Comparison of ENCODE assay signal across 30 mouse cellular contexts in the genomic region with DNA sequence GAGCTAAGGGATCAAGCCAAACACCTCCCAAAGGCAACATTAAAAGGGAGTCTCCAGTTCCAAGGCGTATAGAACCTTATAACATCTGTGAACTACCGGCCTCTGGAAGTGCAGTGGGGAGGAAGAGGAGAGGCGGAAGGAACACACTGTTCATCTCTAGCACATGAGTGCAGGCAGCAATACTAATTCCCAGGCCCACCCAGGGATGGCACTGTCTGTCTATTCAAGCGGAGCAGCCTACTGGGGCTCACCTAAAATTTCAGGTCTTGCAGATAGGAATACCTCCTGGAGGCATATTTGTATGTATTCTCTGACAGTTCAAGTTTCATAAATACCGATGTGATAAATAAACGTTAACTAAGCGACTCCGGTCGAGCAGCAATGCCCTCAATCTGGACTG.
DNase-seq lines count a peak whose midpoint lies in the region; ATAC-seq and TF ChIP-seq lines count a peak whose summit lies in the region.
"Had no signal": no experiment of that assay in that cellular context is flagged by ENCODE, and none has a peak within 500 bp of the region (broad histone marks: within the 10 kb centered on the region; RNA-seq: fewer than 3 reads in every experiment).

No protein-coding gene starts in this region.

- no peak overlapping the region for H3K27ac ChIP-seq in gastrocnemius, adult 2 months
- H3K27ac ChIP-seq in kidney, postnatal 0 days, result no peak overlapping the region
- H3K27ac ChIP-seq in midbrain, postnatal 0 days (ENCODE audit: low read depth, low read length), result no peak overlapping the region
- H3K27ac ChIP-seq in midbrain, embryonic 13.5 days, result no peak overlapping the region
- no peak overlapping the region for H3K27ac ChIP-seq in cortical plate, adult 2 months (ENCODE audit: insufficient read depth, low read length)
- H3K27ac ChIP-seq: embryonic facial prominence, embryonic 12.5 days; forebrain, embryonic 13.5 days; heart, embryonic 13.5 days; hindbrain, embryonic 13.5 days; limb, embryonic 10.5 days; midbrain, embryonic 15.5 days; neural tube, embryonic 13.5 days had no signal

- H3K9me3 ChIP-seq in kidney, postnatal 0 days (replicated peaks; ENCODE audit: low read length), result no peaks in the 10 kb centered on the region
- no peaks in the 10 kb centered on the region for H3K9me3 ChIP-seq in midbrain, postnatal 0 days (ENCODE audit: low read length)
- no peaks in the 10 kb centered on the region for H3K9me3 ChIP-seq in midbrain, embryonic 13.5 days
- H3K9me3 ChIP-seq: embryonic facial prominence, embryonic 12.5 days; forebrain, embryonic 13.5 days; heart, embryonic 13.5 days; hindbrain, embryonic 13.5 days; limb, embryonic 10.5 days; midbrain, embryonic 15.5 days; neural tube, embryonic 13.5 days had no signal

- intact Hi-C loops in gastrocnemius, adult 2 months (cut with DNase I), result no loop called here

- DNase-seq in gastrocnemius, adult 2 months, result no peak
- DNase-seq in gastrocnemius, postnatal 25 days, result no peak
- no peak for DNase-seq in kidney, postnatal 0 days (ENCODE audit: low spot score)
- no peak for DNase-seq in kidney, postnatal 4 days
- no peak for DNase-seq in midbrain, postnatal 0 days (ENCODE audit: low spot score)
- DNase-seq: adrenal gland, postnatal 25 days; B cell, adult 2 months; cerebellum, adult 11 months; cerebellum, adult 9-11 months; kidney, adult 9 months; kidney, postnatal 36 days; liver; lung, postnatal 36 days; retina, postnatal 1 day had no signal

- no peak for ATAC-seq in kidney, postnatal 0 days (replicated peaks; ENCODE audit: low FRiP score, low read depth)
- ATAC-seq in midbrain, postnatal 0 days (ENCODE audit: low FRiP score), result no peak
- ATAC-seq in midbrain, embryonic 13.5 days, result no peak
- no peak for ATAC-seq in erythroblast, adult 5-6 weeks (replicated peaks; ENCODE audit: low FRiP score, poor library complexity, severe bottlenecking)
- ATAC-seq: forebrain, embryonic 13.5 days; inflammation-experienced regulatory T-cells, adult 6 months; midbrain, embryonic 15.5 days had no signal

- TF ChIP-seq CTCF in gastrocnemius, adult 2 months (IDR thresholded peaks at IDR 0.05), result peak; percentile 49
- peak; percentile 36; the same call in 1 of the 2 replicates for TF ChIP-seq CTCF in kidney, postnatal 0 days (IDR thresholded peaks at IDR 0.05; ENCODE audit: low read depth)
- TF ChIP-seq CTCF in midbrain, postnatal 0 days (IDR thresholded peaks at IDR 0.05), result peak; percentile 51
- peak; percentile 30; the same call in 1 of the 2 replicates for TF ChIP-seq CTCF in cortical plate, adult 2 months (IDR thresholded peaks at IDR 0.05; ENCODE audit: extremely low read depth, insufficient read depth, low read length)

- 0 out of 2 replicates have a peak, but pooled peaks cover 3% of the 10 kb centered on the region for H3K27me3 ChIP-seq in kidney, postnatal 0 days (ENCODE audit: insufficient read depth, low read length)
- no peaks in the 10 kb centered on the region for H3K27me3 ChIP-seq in midbrain, postnatal 0 days (ENCODE audit: insufficient read depth, low read length)
- no peaks in the 10 kb centered on the region for H3K27me3 ChIP-seq in midbrain, embryonic 13.5 days
- H3K27me3 ChIP-seq: CH12.LX; embryonic facial prominence, embryonic 12.5 days; forebrain, embryonic 13.5 days; hindbrain, embryonic 13.5 days; midbrain, embryonic 15.5 days; neural tube, embryonic 13.5 days had no signal

- no peak for TF ChIP-seq POLR2A in cortical plate, adult 2 months (IDR thresholded peaks at IDR 0.05; ENCODE audit: extremely low read depth, insufficient read depth, low read length)

- 60% methylated on average over 9 of the region's 9 CpGs for WGBS in kidney, postnatal 0 days
- WGBS in midbrain, postnatal 0 days, result 82% methylated on average over 9 of the region's 9 CpGs
- WGBS in midbrain, embryonic 13.5 days, result 83% methylated on average over 9 of the region's 9 CpGs

- H3K36me3 ChIP-seq in kidney, postnatal 0 days (ENCODE audit: insufficient read depth, low read length), result no peaks in the 10 kb centered on the region
- H3K36me3 ChIP-seq in midbrain, postnatal 0 days (ENCODE audit: insufficient read depth, low read length), result no peaks in the 10 kb centered on the region
- 0 out of 2 replicates have a peak, but pooled peaks cover 5% of the 10 kb centered on the region for H3K36me3 ChIP-seq in midbrain, embryonic 13.5 days
- H3K36me3 ChIP-seq: embryonic facial prominence, embryonic 12.5 days; G1E; heart, embryonic 13.5 days; hindbrain, embryonic 13.5 days; limb, embryonic 10.5 days; midbrain, embryonic 15.5 days; neural tube, embryonic 13.5 days had no signal

- H3K4me2 ChIP-seq in kidney, postnatal 0 days (ENCODE audit: low read length), result no peak overlapping the region
- no peak overlapping the region for H3K4me2 ChIP-seq in midbrain, postnatal 0 days (ENCODE audit: low read depth, low read length, poor library complexity, severe bottlenecking)
- H3K4me2 ChIP-seq in midbrain, embryonic 13.5 days (replicated peaks), result no peak overlapping the region
- H3K4me2 ChIP-seq: embryonic facial prominence, embryonic 12.5 days; forebrain, embryonic 13.5 days; heart, embryonic 13.5 days; hindbrain, embryonic 13.5 days; midbrain, embryonic 15.5 days; neural tube, embryonic 13.5 days had no signal

- H3K9ac ChIP-seq in kidney, postnatal 0 days (ENCODE audit: low read depth, low read length), result no peak overlapping the region
- no peak overlapping the region for H3K9ac ChIP-seq in midbrain, postnatal 0 days (replicated peaks; ENCODE audit: low read length, poor library complexity, severe bottlenecking)
- no peak overlapping the region for H3K9ac ChIP-seq in midbrain, embryonic 13.5 days (replicated peaks)
- H3K9ac ChIP-seq: embryonic facial prominence, embryonic 12.5 days; forebrain, embryonic 13.5 days; heart, embryonic 13.5 days; hindbrain, embryonic 13.5 days; midbrain, embryonic 15.5 days; neural tube, embryonic 13.5 days had no signal

- no peaks in the 10 kb centered on the region; the same call in 1 of the 2 replicates for H3K4me1 ChIP-seq in kidney, postnatal 0 days (replicated peaks; ENCODE audit: insufficient read depth, low read length)
- H3K4me1 ChIP-seq in midbrain, postnatal 0 days (ENCODE audit: insufficient read depth, low read length), result no peaks in the 10 kb centered on the region
- H3K4me1 ChIP-seq in midbrain, embryonic 13.5 days (replicated peaks), result peaks cover 11% of the 10 kb centered on the region
- H3K4me1 ChIP-seq in cortical plate, adult 2 months (ENCODE audit: control insufficient read depth, insufficient read depth, low read length), result no peaks in the 10 kb centered on the region
- H3K4me1 ChIP-seq: forebrain, embryonic 13.5 days; heart, embryonic 13.5 days had no signal

- H3K4me3 ChIP-seq in gastrocnemius, adult 2 months, result no peak overlapping the region
- no peak overlapping the region for H3K4me3 ChIP-seq in kidney, postnatal 0 days (replicated peaks; ENCODE audit: low read depth, low read length)
- H3K4me3 ChIP-seq in midbrain, postnatal 0 days (ENCODE audit: low read depth, low read length), result no peak overlapping the region
- no peak overlapping the region for H3K4me3 ChIP-seq in midbrain, embryonic 13.5 days (replicated peaks)
- no peak overlapping the region for H3K4me3 ChIP-seq in cortical plate, adult 2 months (ENCODE audit: insufficient read depth, low read length)
- H3K4me3 ChIP-seq: embryonic facial prominence, embryonic 12.5 days; erythroblast, embryonic 14.5 days; forebrain, embryonic 13.5 days; heart, embryonic 13.5 days; hindbrain, embryonic 13.5 days; limb, embryonic 10.5 days; megakaryocyte, embryonic 14.5 days; midbrain, embryonic 15.5 days; myocyte; neural tube, embryonic 13.5 days had no signal
